Mouse (Mus musculus) thymus, adult 2 months (tissue): ENCODE data around the gene Nt5m. TPM values are rescaled to one million over a fixed set of nuclear protein-coding genes. Genes with fewer than 3 reads are reported as not detected.

ENCODE experiments used
- DNase-seq: peaks from one replicate; pipeline ENCODE4 v3.0.0; 2021
- H3K27ac ChIP-seq: fragments of 200-500 bp; 2 replicates; pipeline ENCODE4 v1.5.1; 2012; ENCODE audit warnings: low read length, control low read depth; ENCODE audit not compliant: control insufficient read depth, insufficient read depth
- H3K27me3 ChIP-seq: fragments of 200-500 bp; 2 replicates; pipeline ENCODE4 v1.6.1; 2012; ENCODE audit warnings: mild to moderate bottlenecking, low read length, moderate library complexity, mixed read lengths; ENCODE audit not compliant: control insufficient read depth, insufficient read depth
- H3K36me3 ChIP-seq: fragments of 200-500 bp; 2 replicates; pipeline ENCODE4 v1.6.1; 2012; ENCODE audit warnings: mild to moderate bottlenecking, low read length, moderate library complexity; ENCODE audit not compliant: control insufficient read depth, insufficient read depth
- H3K4me1 ChIP-seq: fragments of 200-500 bp; replicated peaks from 2 replicates; pipeline ENCODE4 v1.6.1; 2012; ENCODE audit warnings: low read length; ENCODE audit not compliant: control insufficient read depth, insufficient read depth
- H3K4me3 ChIP-seq: fragments of 200-500 bp; 2 replicates; pipeline ENCODE4 v1.5.1; 2012; ENCODE audit warnings: mild to moderate bottlenecking, low read length, control low read depth, moderate library complexity; ENCODE audit not compliant: control insufficient read depth, insufficient read depth
- CTCF ChIP-seq: fragments of 200-500 bp; IDR thresholded peaks from 2 replicates; pipeline ENCODE4 v1.5.1; 2012; ENCODE audit warnings: mild to moderate bottlenecking, control low read depth, low read length, moderate library complexity, borderline replicate concordance; ENCODE audit not compliant: control insufficient read depth, poor library complexity, insufficient read depth; ENCODE audit errors: extremely low read depth
- POLR2A ChIP-seq: fragments of 200-500 bp; IDR thresholded peaks from 2 replicates; pipeline ENCODE4 v1.6.1; 2012; ENCODE audit warnings: mild to moderate bottlenecking, low read length, control low read depth, moderate library complexity; ENCODE audit not compliant: control insufficient read depth, poor library complexity, insufficient read depth; ENCODE audit errors: extremely low read depth
- WGBS: fragments of 180-500 bp; shearing (Covaris S2); methylation state at CpG from one replicate; pipeline ENCODE4 v1.1.7; 2018; 5-methylcytosine and 5-hydroxymethylcytosine counted together
- polyA plus RNA-seq: library from polyadenylated mRNA; depleted of rRNA; stranded (reverse); fragments of >200 nt; gene quantifications from 2 replicates; pipeline ENCODE4 v1.2.3, GENCODE M21; 2012

Nt5m gene
- polyA plus RNA-seq, 1 experiment = 31.0 TPM

GRCm38 (mm10) chr11:59805656-59806055, 33.6 kb upstream of the Nt5m start:
- H3K27me3 ChIP-seq = no peaks in the 10 kb centered on the region
- DNase-seq = no peak
- H3K36me3 ChIP-seq = peaks cover 37% of the 10 kb centered on the region
- 92% methylated on average over 2 of the region's 2 CpGs for WGBS
- H3K27ac ChIP-seq = no peak overlapping the region
- H3K4me3 ChIP-seq = no peak overlapping the region
- peaks cover 6% of the 10 kb centered on the region for H3K4me1 ChIP-seq
- no peak for TF ChIP-seq CTCF
- TF ChIP-seq POLR2A = no peak

- no peak overlapping the region; the same call in 1 of the 2 replicates for H3K27ac ChIP-seq
- peaks cover 18% of the 10 kb centered on the region for H3K36me3 ChIP-seq
- 78% methylated on average over 14 of the region's 14 CpGs for WGBS
- TF ChIP-seq CTCF (no peak), POLR2A (no peak)
- peak overlapping the region; percentile 1; the same call in 1 of the 2 replicates for H3K4me3 ChIP-seq
- no peaks in the 10 kb centered on the region for H3K27me3 ChIP-seq
- peaks cover 6% of the 10 kb centered on the region for H3K4me1 ChIP-seq
- no peak for DNase-seq
Observed at GRCm38 (mm10) chr11:59808170-59808960, 30.9 kb upstream of the Nt5m start.

DNA sequence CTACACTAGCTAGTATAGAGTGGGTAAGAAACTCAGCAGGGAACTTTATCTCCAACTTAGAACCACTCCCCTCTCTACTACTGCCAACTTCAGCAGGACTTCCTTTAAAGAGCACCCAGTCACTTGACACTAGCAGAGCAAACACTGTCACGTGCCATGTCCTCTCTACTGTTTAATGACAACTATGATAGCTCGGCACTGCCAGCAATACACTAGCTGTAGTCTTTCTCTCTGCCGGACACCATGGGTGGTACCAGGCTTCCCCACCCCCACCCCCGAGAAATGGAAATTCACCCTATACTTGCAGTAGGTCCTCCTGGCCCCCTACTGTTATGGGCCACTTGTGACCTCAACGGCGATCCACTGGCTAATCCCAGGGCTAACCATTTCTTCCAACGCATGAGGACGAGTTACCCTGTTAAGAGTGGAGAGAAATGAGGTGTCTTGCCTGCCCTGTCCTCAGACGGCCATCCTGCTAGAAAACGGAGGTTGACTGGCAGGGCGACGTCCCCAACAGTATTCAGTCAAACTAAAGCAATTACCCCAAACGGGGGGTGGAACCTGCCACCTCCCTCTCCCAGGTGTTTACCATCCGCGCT, 30.1 kb upstream of the Nt5m start:
- DNase-seq = no peak
- Histone ChIP-seq H3K27ac (peak overlapping the region; percentile 83), H3K4me3 (peak overlapping the region; percentile 89), H3K4me1 (peaks cover 6% of the 10 kb centered on the region), H3K27me3 (no peaks in the 10 kb centered on the region), H3K36me3 (peaks cover 15% of the 10 kb centered on the region)
- 0% methylated on average over 15 of the region's 15 CpGs for WGBS
- TF ChIP-seq POLR2A (no peak), CTCF (no peak)

- WGBS = under 1% methylated on average over 52 of the region's 52 CpGs
- Histone ChIP-seq H3K36me3 (peaks cover 9% of the 10 kb centered on the region), H3K27me3 (no peaks in the 10 kb centered on the region), H3K4me3 (peak within 1 kb of the TSS; percentile 89), H3K27ac (peak within 1 kb of the TSS; percentile 83), H3K4me1 (peaks cover 6% of the 10 kb centered on the region)
- TF ChIP-seq CTCF (no peak), POLR2A (peak; percentile 61; the same call in 1 of the 2 replicates)
- peak; percentile 80 for DNase-seq
Observed at GRCm38 (mm10) chr11:59809670-59810474, 29.4 kb upstream of the Nt5m start, which contains the start of gene Flcn. Gene Flcn (minus strand): TSS chr11:59810016.

GRCm38 (mm10) chr11:59810480-59811158, 28.6 kb upstream of the Nt5m start:
- peaks cover 6% of the 10 kb centered on the region for H3K4me1 ChIP-seq
- WGBS = 63% methylated on average over 14 of the region's 14 CpGs
- TF ChIP-seq CTCF = no peak
- no peak for TF ChIP-seq POLR2A

More at GRCm38 (mm10) chr11:59810480-59811158, 28.6 kb upstream of the Nt5m start:
- DNase-seq = no peak
- H3K4me3 ChIP-seq = peak overlapping the region; percentile 89
- peaks cover 9% of the 10 kb centered on the region; the same call in 1 of the 2 replicates for H3K36me3 ChIP-seq
- peak overlapping the region; percentile 30; the same call in 1 of the 2 replicates for H3K27ac ChIP-seq
- no peaks in the 10 kb centered on the region for H3K27me3 ChIP-seq
